Mouse (Mus musculus): ENCODE measurements around the gene Abhd16a. TPM values are rescaled to one million over a fixed set of nuclear protein-coding genes. Genes with fewer than 3 reads are reported as not detected.

The Abhd16a gene
- total RNA-seq, 2 experiments from 2014 or later: 84.4 to 91.5 TPM

- intact Hi-C loops (cut with DNase I): no loop called here
Observed at GRCm38 (mm10) chr17:35079778-35080177, 9.3 kb upstream of the Abhd16a start.

DNA sequence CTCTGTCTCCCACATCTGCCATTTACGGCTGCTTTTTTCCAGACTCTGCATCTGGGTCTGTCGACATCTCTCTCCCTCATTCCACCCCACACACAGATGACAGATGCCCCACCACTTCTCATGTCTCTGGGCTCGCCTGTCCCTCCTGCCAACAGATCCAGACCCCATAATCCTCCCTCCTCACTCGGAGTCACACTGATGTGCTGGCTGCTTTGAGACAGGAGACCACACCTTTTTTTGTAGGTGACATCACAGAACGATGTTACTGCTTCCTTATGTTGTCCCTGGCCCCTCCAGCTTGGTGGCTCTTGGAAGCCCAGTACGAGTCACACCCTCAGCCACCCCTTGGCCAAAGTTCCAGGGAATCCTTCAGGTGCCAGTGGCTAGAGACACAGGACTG lies 8.8 kb upstream of the Abhd16a start:
- intact Hi-C loops (cut with DNase I): no loop called here
- DNase-seq (ENCODE audit: extremely low spot score in 1 of 2, low spot score in 2 of 2): no peak

More at GRCm38 (mm10) chr17:35079778-35080177, 9.3 kb upstream of the Abhd16a start:
- DNase-seq (ENCODE audit: extremely low spot score in 1 of 2, low spot score in 2 of 2): no peak

GRCm38 (mm10) chr17:35080710-35081109 lies 8.4 kb upstream of the Abhd16a start:
- DNase-seq (ENCODE audit: extremely low spot score in 1 of 2, low spot score in 2 of 2): no peak
- intact Hi-C loops (cut with DNase I): no loop called here

DNA sequence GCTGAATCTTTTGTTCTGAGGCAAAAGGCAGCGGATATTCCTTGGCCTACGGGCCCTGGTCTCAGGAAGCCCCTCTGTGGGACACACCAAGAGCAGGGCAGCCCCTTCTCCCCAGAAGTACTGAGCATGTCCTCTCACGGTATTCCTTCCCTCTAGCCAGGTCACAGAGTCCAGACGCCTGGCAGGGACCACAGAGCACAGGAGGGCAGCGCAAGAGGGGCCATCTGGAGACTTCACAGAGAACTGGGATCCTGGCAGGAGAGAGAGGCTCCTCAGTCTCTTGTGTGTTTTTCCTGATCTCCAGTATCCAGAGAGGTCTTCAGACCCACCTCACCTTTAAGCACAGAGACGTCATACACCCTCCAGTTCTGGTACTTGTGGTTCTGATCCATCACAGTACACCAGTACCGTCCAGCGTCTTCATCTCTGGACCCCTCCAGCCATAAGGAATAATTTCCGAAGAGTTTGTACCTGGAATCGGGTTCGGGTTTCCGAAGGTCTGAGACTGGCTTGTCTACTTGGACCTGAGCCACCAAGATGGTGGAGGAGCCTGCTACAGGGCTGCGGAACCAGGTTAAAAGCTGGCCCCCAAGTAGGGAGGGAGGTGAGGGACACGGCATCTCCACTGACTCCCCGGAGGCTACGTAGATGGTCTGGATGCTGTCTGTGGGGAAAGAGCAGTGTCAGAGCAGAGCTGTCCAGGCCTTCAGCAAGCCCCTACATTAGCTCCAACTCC lies 6.1 kb upstream of the Abhd16a start:
- no peak for DNase-seq (ENCODE audit: extremely low spot score in 1 of 2, low spot score in 2 of 2)
- intact Hi-C loops (cut with DNase I): no loop called here

GRCm38 (mm10) chr17:35083929-35084497 lies 5.0 kb upstream of the Abhd16a start:
- intact Hi-C loops (cut with DNase I): no loop called here
- DNase-seq (ENCODE audit: extremely low spot score in 1 of 2, low spot score in 2 of 2): no peak

GRCm38 (mm10) chr17:35085208-35085865 lies 3.7 kb upstream of the Abhd16a start, which contains the start of gene Ly6g6f:
TSS of gene Ly6g6f (minus strand) at chr17:35085610.
- DNase-seq (ENCODE audit: extremely low spot score in 1 of 2, low spot score in 2 of 2): no peak
- intact Hi-C loops (cut with DNase I): no loop called here

- intact Hi-C loops (cut with DNase I): no loop called here
- no peak for DNase-seq (ENCODE audit: extremely low spot score in 1 of 2, low spot score in 2 of 2)
Observed at GRCm38 (mm10) chr17:35088151-35088550, 912 bp upstream of the Abhd16a start.

GRCm38 (mm10) chr17:35090166-35090932 lies 1.3 kb downstream of the Abhd16a start:
- intact Hi-C loops (cut with DNase I): no loop called here
- DNase-seq (ENCODE audit: extremely low spot score in 1 of 2, low spot score in 2 of 2): no peak

DNA sequence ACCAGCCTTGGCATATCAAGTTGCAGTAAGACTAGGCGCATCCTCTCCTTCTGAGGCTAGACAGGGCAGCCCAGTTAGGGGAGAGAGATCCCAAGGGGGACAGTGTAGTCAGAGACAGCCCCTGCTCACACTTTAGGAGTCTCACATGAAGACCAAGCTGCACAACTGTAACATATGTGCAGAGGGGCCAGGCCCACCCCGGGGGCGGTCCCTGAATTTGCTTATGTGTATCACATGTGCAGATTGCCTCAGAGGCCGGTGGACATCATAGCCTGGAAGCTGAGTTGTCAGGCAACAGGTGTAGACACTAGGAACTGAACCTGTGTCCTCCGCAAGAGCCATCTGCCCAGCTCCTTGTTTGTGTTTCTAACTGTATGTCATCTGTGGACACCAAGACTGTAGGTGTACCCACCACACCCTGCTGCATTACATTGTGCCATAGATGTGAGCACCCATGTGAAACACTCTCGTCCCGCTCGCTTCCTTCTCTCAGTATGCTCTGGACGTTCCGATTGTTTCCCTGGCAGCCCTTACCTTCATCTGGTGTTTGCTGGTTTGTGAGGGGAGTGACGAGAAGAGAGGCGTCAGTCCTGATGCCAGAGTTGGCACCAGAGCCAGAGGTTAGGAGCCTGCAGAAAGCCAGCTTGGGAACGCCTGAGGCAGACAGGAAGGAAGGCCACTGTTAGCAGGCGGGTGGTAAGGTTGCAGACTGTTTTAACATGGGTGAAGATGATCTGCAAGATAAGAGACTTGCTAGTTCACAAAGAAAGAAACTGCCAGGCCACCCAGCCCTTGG lies 3.5 kb downstream of the Abhd16a start:
- no peak for DNase-seq (ENCODE audit: extremely low spot score in 1 of 2, low spot score in 2 of 2)
- intact Hi-C loops (cut with DNase I): no loop called here

GRCm38 (mm10) chr17:35094475-35095365 lies 5.7 kb downstream of the Abhd16a start:
- DNase-seq (ENCODE audit: extremely low spot score in 1 of 2, low spot score in 2 of 2): no peak
- intact Hi-C loops (cut with DNase I): loop anchor here (5.0 kb wide), 1 partner anchor 77 kb away; the partner anchor contains the start of gene Vwa7

- DNase-seq (ENCODE audit: extremely low spot score in 1 of 2, low spot score in 2 of 2): no peak
- intact Hi-C loops (cut with DNase I): loop anchor here (5.0 kb wide), 1 partner anchor 79 kb away; the partner anchor contains the start of gene Vwa7
Observed at GRCm38 (mm10) chr17:35096597-35096996, 7.5 kb downstream of the Abhd16a start.

GRCm38 (mm10) chr17:35097164-35097655 lies 8.1 kb downstream of the Abhd16a start:
- DNase-seq (ENCODE audit: extremely low spot score in 1 of 2, low spot score in 2 of 2): peak in 1 of 2 experiments; percentile 45
- intact Hi-C loops (cut with DNase I): loop anchor here (5.0 kb wide), 1 partner anchor 80 kb away; the partner anchor contains the start of gene Vwa7

GRCm38 (mm10) chr17:35100196-35100765 lies 11.2 kb downstream of the Abhd16a start:
- DNase-seq (ENCODE audit: extremely low spot score in 1 of 2, low spot score in 2 of 2): no peak
- intact Hi-C loops (cut with DNase I): no loop called here

DNA sequence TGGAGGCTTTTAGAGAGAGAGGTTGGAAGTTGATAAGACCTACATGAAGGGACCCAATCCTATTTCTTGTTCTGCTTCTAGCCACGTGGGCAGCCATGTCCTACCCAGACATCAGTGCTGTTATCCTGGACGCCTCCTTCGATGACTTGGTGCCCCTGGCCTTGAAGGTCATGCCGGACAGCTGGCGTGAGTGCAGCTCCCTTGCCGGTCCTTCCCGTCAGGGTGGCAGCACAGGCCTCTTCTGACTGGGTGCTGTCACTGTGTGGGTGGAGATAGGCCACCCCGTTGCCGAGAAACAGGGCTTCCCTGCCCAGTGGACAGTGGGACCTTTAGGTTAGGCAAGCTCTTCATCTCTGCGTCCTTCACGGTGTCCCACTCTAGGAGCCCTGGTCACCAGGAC lies 12.1 kb downstream of the Abhd16a start:
- intact Hi-C loops (cut with DNase I): no loop called here
- DNase-seq (ENCODE audit: extremely low spot score in 1 of 2, low spot score in 2 of 2): no peak

GRCm38 (mm10) chr17:35102299-35102698 lies 13.2 kb downstream of the Abhd16a start:
- no peak for DNase-seq (ENCODE audit: extremely low spot score in 1 of 2, low spot score in 2 of 2)
- intact Hi-C loops (cut with DNase I): no loop called here

DNA sequence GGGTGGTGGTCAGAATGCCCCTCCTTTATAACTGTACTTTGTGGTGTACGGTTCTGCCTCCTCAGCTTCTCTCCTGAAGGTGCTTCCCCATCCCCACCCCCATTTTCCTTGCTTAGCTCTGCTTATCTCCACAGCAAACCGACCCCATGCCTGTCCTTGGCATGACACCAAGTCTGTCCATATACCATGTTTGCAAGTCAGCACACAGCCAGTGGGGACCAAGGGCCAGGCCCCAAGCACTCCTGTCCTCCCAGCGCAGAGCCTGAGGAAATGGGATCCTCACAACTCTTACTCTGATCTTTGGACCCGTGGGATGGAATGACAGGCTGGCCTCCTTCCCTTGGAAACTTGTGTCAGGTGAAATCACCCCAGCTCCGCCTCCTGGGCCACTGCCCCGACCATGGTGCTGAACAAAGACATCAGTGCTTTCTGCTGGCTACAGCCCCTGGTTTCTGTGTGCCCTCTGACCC lies 14.2 kb downstream of the Abhd16a start:
- DNase-seq (ENCODE audit: extremely low spot score in 1 of 2, low spot score in 2 of 2): no peak
- intact Hi-C loops (cut with DNase I): no loop called here

DNA sequence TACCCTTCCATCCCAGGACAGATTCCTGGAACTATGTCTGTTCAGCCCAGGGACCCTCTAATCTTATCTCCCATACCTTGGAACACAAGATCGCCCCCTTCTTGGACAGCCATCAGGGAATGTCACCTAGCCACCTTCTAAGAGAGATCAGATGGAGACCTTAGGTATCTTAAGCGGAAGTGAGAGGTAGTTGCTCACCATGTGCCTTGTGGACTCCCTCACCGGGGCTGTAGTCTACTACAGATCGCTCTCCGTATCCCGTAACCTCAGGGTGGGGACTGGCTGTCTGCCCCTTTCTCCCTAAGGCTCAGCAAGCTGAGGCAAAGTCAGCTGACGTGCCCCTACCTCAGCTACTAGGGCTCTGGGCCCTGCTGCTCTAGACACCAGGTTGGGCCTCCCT lies 15.0 kb downstream of the Abhd16a start:
- intact Hi-C loops (cut with DNase I): no loop called here
- DNase-seq (ENCODE audit: extremely low spot score in 1 of 2, low spot score in 2 of 2): no peak

Measured in left cerebral cortex, postnatal 10 days (tissue).